Mouse (Mus musculus): ENCODE data around the gene Wdr83.
"Not testable (repeated sequence)": the region's sequence is repeated elsewhere in the genome, so short reads cannot be mapped to it uniquely, and the experiment has no call there.

Wdr83 gene

GRCm38 (mm10) chr8:85081216-85081555 is at the start of gene Wdr83:
TSS of gene Wdr83 (minus strand) at chr8:85081306.
- no peak for TF ChIP-seq POU5F1 (IDR thresholded peaks at IDR 0.05; ENCODE audit: borderline replicate concordance, low read length)
- TF ChIP-seq CTCF (conservative IDR thresholded peaks at IDR 0.05; ENCODE audit: low read length), result no peak
- TF ChIP-seq NANOG (IDR thresholded peaks at IDR 0.05; ENCODE audit: borderline replicate concordance, low read length), result no peak
- Histone ChIP-seq H3K36me3 (ENCODE audit: insufficient read depth, low read length) (peaks cover 49% of the 10 kb centered on the region), H3K9me3 (ENCODE audit: low read length) (no peaks in the 10 kb centered on the region), H3K27me3 (ENCODE audit: insufficient read depth, low read length) (no peaks in the 10 kb centered on the region), H3K4me3 (replicated peaks; ENCODE audit: low read length) (peak within 1 kb of the TSS; percentile 96), H3K4me1 (replicated peaks; ENCODE audit: low read depth, low read length) (peaks cover 48% of the 10 kb centered on the region)

GRCm38 (mm10) chr8:85123691-85124090 is 42.6 kb upstream of the Wdr83 start:
- peaks cover 8% of the 10 kb centered on the region; the same call in 1 of the 2 replicates for H3K4me1 ChIP-seq (replicated peaks; ENCODE audit: low read depth, low read length)
- no peak for TF ChIP-seq CTCF (conservative IDR thresholded peaks at IDR 0.05; ENCODE audit: low read length)
- no peak for TF ChIP-seq NANOG (IDR thresholded peaks at IDR 0.05; ENCODE audit: borderline replicate concordance, low read length)
- TF ChIP-seq POU5F1 (IDR thresholded peaks at IDR 0.05; ENCODE audit: borderline replicate concordance, low read length), result no peak
- no peaks in the 10 kb centered on the region for H3K36me3 ChIP-seq (ENCODE audit: insufficient read depth, low read length)
- no peaks in the 10 kb centered on the region for H3K9me3 ChIP-seq (ENCODE audit: low read length)
- 0 out of 2 replicates have a peak, but pooled peaks cover 4% of the 10 kb centered on the region for H3K27me3 ChIP-seq (ENCODE audit: insufficient read depth, low read length)
- no peak overlapping the region for H3K4me3 ChIP-seq (replicated peaks; ENCODE audit: low read length)

- Histone ChIP-seq H3K4me3 (replicated peaks; ENCODE audit: low read length) (no peak within 1 kb of the TSS), H3K9me3 (ENCODE audit: low read length) (no peaks in the 10 kb centered on the region), H3K27me3 (ENCODE audit: insufficient read depth, low read length) (0 out of 2 replicates have a peak, but pooled peaks cover 4% of the 10 kb centered on the region), H3K36me3 (ENCODE audit: insufficient read depth, low read length) (no peaks in the 10 kb centered on the region), H3K4me1 (replicated peaks; ENCODE audit: low read depth, low read length) (peaks cover 10% of the 10 kb centered on the region; the same call in 1 of the 2 replicates)
- TF ChIP-seq CTCF (conservative IDR thresholded peaks at IDR 0.05; ENCODE audit: low read length) (no peak), NANOG (IDR thresholded peaks at IDR 0.05; ENCODE audit: borderline replicate concordance, low read length) (no peak), POU5F1 (IDR thresholded peaks at IDR 0.05; ENCODE audit: borderline replicate concordance, low read length) (no peak)
These were observed 41.9 kb upstream of the Wdr83 start, which contains the start of gene Zfp791 for GRCm38 (mm10) chr8:85122995-85123394. TSS of gene Zfp791 (minus strand) at chr8:85123095.

- H3K4me3 ChIP-seq (replicated peaks; ENCODE audit: low read length); H3K27me3 ChIP-seq (ENCODE audit: insufficient read depth, low read length); H3K9me3 ChIP-seq (ENCODE audit: low read length); H3K36me3 ChIP-seq (ENCODE audit: insufficient read depth, low read length): not testable (repeated sequence)
- peaks cover 15% of the 10 kb centered on the region for H3K4me1 ChIP-seq (replicated peaks; ENCODE audit: low read depth, low read length)
These were observed 39.1 kb upstream of the Wdr83 start for GRCm38 (mm10) chr8:85120251-85120650.

GRCm38 (mm10) chr8:85119052-85119981 is 38.2 kb upstream of the Wdr83 start:
- Histone ChIP-seq H3K4me1 (replicated peaks; ENCODE audit: low read depth, low read length) (peaks cover 15% of the 10 kb centered on the region), H3K36me3 (ENCODE audit: insufficient read depth, low read length) (no peaks in the 10 kb centered on the region), H3K27me3 (ENCODE audit: insufficient read depth, low read length) (0 out of 2 replicates have a peak, but pooled peaks cover 4% of the 10 kb centered on the region), H3K4me3 (replicated peaks; ENCODE audit: low read length) (peak overlapping the region; percentile 79), H3K9me3 (ENCODE audit: low read length) (no peaks in the 10 kb centered on the region)
- no peak for TF ChIP-seq NANOG (IDR thresholded peaks at IDR 0.05; ENCODE audit: borderline replicate concordance, low read length)
- no peak for TF ChIP-seq POU5F1 (IDR thresholded peaks at IDR 0.05; ENCODE audit: borderline replicate concordance, low read length)
- TF ChIP-seq CTCF (conservative IDR thresholded peaks at IDR 0.05; ENCODE audit: low read length), result no peak

- H3K36me3 ChIP-seq (ENCODE audit: insufficient read depth, low read length), result no peaks in the 10 kb centered on the region
- peaks cover 15% of the 10 kb centered on the region for H3K4me1 ChIP-seq (replicated peaks; ENCODE audit: low read depth, low read length)
- H3K4me3 ChIP-seq (replicated peaks; ENCODE audit: low read length), result no peak overlapping the region
- TF ChIP-seq CTCF (conservative IDR thresholded peaks at IDR 0.05; ENCODE audit: low read length) (no peak), POU5F1 (IDR thresholded peaks at IDR 0.05; ENCODE audit: borderline replicate concordance, low read length) (no peak), NANOG (IDR thresholded peaks at IDR 0.05; ENCODE audit: borderline replicate concordance, low read length) (no peak)
- H3K27me3 ChIP-seq (ENCODE audit: insufficient read depth, low read length), result no peaks in the 10 kb centered on the region
- H3K9me3 ChIP-seq (ENCODE audit: low read length), result no peaks in the 10 kb centered on the region
These were observed 35.9 kb upstream of the Wdr83 start for GRCm38 (mm10) chr8:85116984-85117383.

- Histone ChIP-seq H3K9me3 (ENCODE audit: low read length) (peaks cover 10% of the 10 kb centered on the region), H3K4me3 (replicated peaks; ENCODE audit: low read length) (no peak overlapping the region), H3K4me1 (replicated peaks; ENCODE audit: low read depth, low read length) (peaks cover 15% of the 10 kb centered on the region), H3K36me3 (ENCODE audit: insufficient read depth, low read length) (peaks cover 8% of the 10 kb centered on the region), H3K27me3 (ENCODE audit: insufficient read depth, low read length) (no peaks in the 10 kb centered on the region)
- TF ChIP-seq POU5F1 (IDR thresholded peaks at IDR 0.05; ENCODE audit: borderline replicate concordance, low read length) (no peak), CTCF (conservative IDR thresholded peaks at IDR 0.05; ENCODE audit: low read length) (no peak), NANOG (IDR thresholded peaks at IDR 0.05; ENCODE audit: borderline replicate concordance, low read length) (no peak)
These were observed 34.4 kb upstream of the Wdr83 start for GRCm38 (mm10) chr8:85115501-85115900.

GRCm38 (mm10) chr8:85113241-85113640 is 32.1 kb upstream of the Wdr83 start:
- peaks cover 5% of the 10 kb centered on the region for H3K4me1 ChIP-seq (replicated peaks; ENCODE audit: low read depth, low read length)
- H3K36me3 ChIP-seq (ENCODE audit: insufficient read depth, low read length), result peaks cover 21% of the 10 kb centered on the region
- peaks cover 30% of the 10 kb centered on the region for H3K9me3 ChIP-seq (ENCODE audit: low read length)
- no peaks in the 10 kb centered on the region for H3K27me3 ChIP-seq (ENCODE audit: insufficient read depth, low read length)
- no peak for TF ChIP-seq CTCF (conservative IDR thresholded peaks at IDR 0.05; ENCODE audit: low read length)
- TF ChIP-seq NANOG (IDR thresholded peaks at IDR 0.05; ENCODE audit: borderline replicate concordance, low read length), result no peak
- TF ChIP-seq POU5F1 (IDR thresholded peaks at IDR 0.05; ENCODE audit: borderline replicate concordance, low read length), result no peak
- no peak overlapping the region for H3K4me3 ChIP-seq (replicated peaks; ENCODE audit: low read length)
